Mouse (Mus musculus) mouse embryonic stem cell (cell line): Measurements from ENCODE around the gene Ms4a5.

ENCODE experiments used
- in situ Hi-C, 2 experiments: fragments of 300-500 bp; cut with MboI; formaldehyde crosslinking; loops; 1 replicate in 1 of 2; 3 replicates in 1 of 2; pipeline ENCODE4 v1.14.3; 2019 to 2020; ENCODE audit warnings: low sequenced_read_pairs in 2 of 2, low pct_unique_long_range_greater_than_20kb in 1 of 2, mixed read lengths in 1 of 2; ENCODE audit not compliant: unreplicated experiment in 1 of 2

The Ms4a5 gene

DNA sequence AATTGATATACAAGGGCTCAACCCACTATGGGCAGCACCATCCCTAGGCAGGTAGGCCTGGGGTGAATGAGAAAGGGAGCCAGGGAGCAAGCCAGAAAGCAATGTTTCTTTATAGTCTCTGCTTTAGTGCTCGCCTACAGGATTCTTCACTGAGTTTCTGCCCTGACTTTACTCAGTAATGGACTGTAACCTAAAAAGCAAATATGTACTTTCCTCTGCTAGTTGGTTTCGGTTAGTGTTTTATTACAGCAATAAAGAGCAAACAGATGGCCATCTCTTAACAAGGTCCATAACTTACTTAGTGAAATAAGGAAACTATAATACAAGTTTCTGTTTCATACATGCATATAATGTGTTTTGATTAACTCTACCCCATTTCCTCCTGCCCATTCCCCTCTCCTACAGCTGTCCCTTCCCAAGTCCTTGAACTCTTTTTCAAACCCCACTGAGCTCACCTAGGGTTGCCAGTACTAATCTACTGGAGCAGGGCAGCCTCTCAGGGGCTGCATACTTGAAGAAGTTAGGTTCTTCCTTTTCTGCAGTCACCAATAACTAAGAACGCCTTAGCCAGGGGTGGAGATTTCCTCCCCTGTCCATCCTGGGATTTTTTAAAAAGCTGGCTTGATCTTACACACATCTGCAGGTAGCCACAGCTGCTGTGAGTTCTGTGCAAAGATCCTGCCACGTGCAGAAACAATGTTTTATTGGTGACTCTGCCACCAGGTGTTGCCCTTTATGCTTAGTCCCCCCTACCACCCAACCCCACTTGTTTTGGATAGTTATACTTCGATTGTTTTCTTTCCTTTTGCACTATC lies 48.5 kb downstream of the Ms4a5 start:
- in situ Hi-C loops = no loop called here

DNA sequence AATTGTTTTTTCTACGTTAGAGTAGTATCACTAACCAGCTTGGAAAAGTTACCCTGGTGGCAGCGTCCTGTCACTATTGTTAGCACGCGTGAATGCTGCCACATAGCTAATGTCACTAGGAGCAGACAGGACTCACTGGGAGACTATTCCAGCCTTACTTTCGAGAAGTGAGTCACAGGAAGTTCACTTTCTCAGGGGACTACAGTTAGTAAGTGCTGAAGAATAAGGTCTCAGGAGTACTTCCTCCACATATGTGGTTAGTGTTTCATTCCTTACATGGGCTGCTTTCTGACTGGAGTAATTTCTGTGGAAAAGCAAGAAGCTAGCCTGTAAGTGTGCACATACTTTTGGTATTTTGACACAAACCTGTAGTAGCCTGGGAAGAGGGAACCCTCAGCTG lies 49.4 kb downstream of the Ms4a5 start:
- in situ Hi-C loops = no loop called here

DNA sequence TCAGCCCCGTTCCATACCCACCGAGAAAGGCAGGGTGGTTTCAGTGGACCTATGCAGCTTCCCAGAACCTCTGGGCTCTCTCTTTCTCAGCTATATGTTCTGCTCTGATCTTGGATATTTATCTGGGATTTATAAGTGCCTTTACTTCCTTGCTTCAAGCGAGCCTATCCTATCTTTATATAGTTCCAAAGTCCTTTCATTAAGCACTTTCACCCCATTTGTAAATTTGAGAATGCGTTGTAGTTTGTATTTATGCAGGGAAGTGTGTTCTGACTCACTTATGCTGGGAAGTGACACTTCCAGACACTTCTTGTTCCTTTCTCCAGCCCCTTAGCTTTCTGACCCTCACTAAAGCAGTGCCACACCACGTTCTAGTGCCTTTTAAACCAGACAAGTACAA lies 51.3 kb downstream of the Ms4a5 start, which contains the start of gene Ms4a12:
Ms4a12 (minus strand) TSS at position 101 of the 400 bp plus-strand sequence.
- in situ Hi-C loops = no loop called here
